Mouse (Mus musculus): ENCODE measurements around the gene Chd6. TPM values are rescaled to one million over a fixed set of nuclear protein-coding genes. Genes with fewer than 3 reads are reported as not detected.

Chd6 gene
- polyA plus RNA-seq, 1 experiment, result 0.17 TPM

- no peaks in the 10 kb centered on the region for H3K27me3 ChIP-seq (ENCODE audit: control insufficient read depth)
- peaks cover 7% of the 10 kb centered on the region; the same call in 1 of the 2 replicates for H3K9me3 ChIP-seq (ENCODE audit: control insufficient read depth, low read length)
- TF ChIP-seq TAL1 (IDR thresholded peaks at IDR 0.05; ENCODE audit: low read length) (no peak), GATA1 (IDR thresholded peaks at IDR 0.05; ENCODE audit: low read length) (no peak)
- H3K4me3 ChIP-seq (replicated peaks), result no peak overlapping the region
- no peaks in the 10 kb centered on the region for H3K4me1 ChIP-seq (ENCODE audit: control insufficient read depth)
- H3K36me3 ChIP-seq (ENCODE audit: control insufficient read depth), result no peaks in the 10 kb centered on the region
Measured at GRCm38 (mm10) chr2:160932325-160932724, 176.6 kb downstream of the Chd6 start.

- H3K4me3 ChIP-seq (replicated peaks), result no peak overlapping the region
- TF ChIP-seq GATA1 (IDR thresholded peaks at IDR 0.05; ENCODE audit: low read length), result no peak
- peaks cover 7% of the 10 kb centered on the region; the same call in 1 of the 2 replicates for H3K9me3 ChIP-seq (ENCODE audit: control insufficient read depth, low read length)
- no peaks in the 10 kb centered on the region for H3K36me3 ChIP-seq (ENCODE audit: control insufficient read depth)
- H3K27me3 ChIP-seq (ENCODE audit: control insufficient read depth), result no peaks in the 10 kb centered on the region
- no peaks in the 10 kb centered on the region for H3K4me1 ChIP-seq (ENCODE audit: control insufficient read depth)
Measured at GRCm38 (mm10) chr2:160931378-160931777, 177.5 kb downstream of the Chd6 start.

GRCm38 (mm10) chr2:160925203-160925602 lies 183.7 kb downstream of the Chd6 start:
- no peak for TF ChIP-seq GATA1 (IDR thresholded peaks at IDR 0.05; ENCODE audit: low read length)
- TF ChIP-seq TAL1 (IDR thresholded peaks at IDR 0.05; ENCODE audit: low read length), result no peak
- Histone ChIP-seq H3K27me3 (ENCODE audit: control insufficient read depth) (no peaks in the 10 kb centered on the region), H3K4me1 (ENCODE audit: control insufficient read depth) (no peaks in the 10 kb centered on the region), H3K36me3 (ENCODE audit: control insufficient read depth) (no peaks in the 10 kb centered on the region), H3K4me3 (replicated peaks) (no peak overlapping the region), H3K9me3 (ENCODE audit: control insufficient read depth, low read length) (no peaks in the 10 kb centered on the region)

- H3K4me1 ChIP-seq (ENCODE audit: control insufficient read depth), result no peaks in the 10 kb centered on the region
- no peaks in the 10 kb centered on the region for H3K9me3 ChIP-seq (ENCODE audit: control insufficient read depth, low read length)
- H3K4me3 ChIP-seq (replicated peaks), result no peak overlapping the region
- H3K36me3 ChIP-seq (ENCODE audit: control insufficient read depth), result no peaks in the 10 kb centered on the region
- H3K27me3 ChIP-seq (ENCODE audit: control insufficient read depth), result no peaks in the 10 kb centered on the region
- TF ChIP-seq TAL1 (IDR thresholded peaks at IDR 0.05; ENCODE audit: low read length) (no peak), GATA1 (IDR thresholded peaks at IDR 0.05; ENCODE audit: low read length) (no peak)
Measured at GRCm38 (mm10) chr2:160921285-160921684, 187.6 kb downstream of the Chd6 start.

- no peaks in the 10 kb centered on the region for H3K4me1 ChIP-seq (ENCODE audit: control insufficient read depth)
- H3K36me3 ChIP-seq (ENCODE audit: control insufficient read depth), result no peaks in the 10 kb centered on the region
- no peaks in the 10 kb centered on the region; the same call in 1 of the 2 replicates for H3K27me3 ChIP-seq (ENCODE audit: control insufficient read depth)
- no peak overlapping the region for H3K4me3 ChIP-seq (replicated peaks)
- TF ChIP-seq GATA1 (IDR thresholded peaks at IDR 0.05; ENCODE audit: low read length) (no peak), TAL1 (IDR thresholded peaks at IDR 0.05; ENCODE audit: low read length) (no peak)
- H3K9me3 ChIP-seq (ENCODE audit: control insufficient read depth, low read length), result no peaks in the 10 kb centered on the region
Measured at GRCm38 (mm10) chr2:160918930-160919215, 190.0 kb downstream of the Chd6 start.

- no peak overlapping the region for H3K4me3 ChIP-seq (replicated peaks)
- H3K27me3 ChIP-seq (ENCODE audit: control insufficient read depth), result peaks cover 5% of the 10 kb centered on the region
- no peaks in the 10 kb centered on the region for H3K9me3 ChIP-seq (ENCODE audit: control insufficient read depth, low read length)
- no peak for TF ChIP-seq GATA1 (IDR thresholded peaks at IDR 0.05; ENCODE audit: low read length)
- TF ChIP-seq TAL1 (IDR thresholded peaks at IDR 0.05; ENCODE audit: low read length), result no peak
- H3K4me1 ChIP-seq (ENCODE audit: control insufficient read depth), result no peaks in the 10 kb centered on the region
- no peaks in the 10 kb centered on the region for H3K36me3 ChIP-seq (ENCODE audit: control insufficient read depth)
Measured at GRCm38 (mm10) chr2:160918154-160918929, 190.5 kb downstream of the Chd6 start.

- Histone ChIP-seq H3K4me1 (ENCODE audit: control insufficient read depth) (no peaks in the 10 kb centered on the region), H3K36me3 (ENCODE audit: control insufficient read depth) (no peaks in the 10 kb centered on the region), H3K9me3 (ENCODE audit: control insufficient read depth, low read length) (no peaks in the 10 kb centered on the region), H3K27me3 (ENCODE audit: control insufficient read depth) (peaks cover 15% of the 10 kb centered on the region), H3K4me3 (replicated peaks) (no peak overlapping the region)
- TF ChIP-seq GATA1 (IDR thresholded peaks at IDR 0.05; ENCODE audit: low read length), result no peak
- TF ChIP-seq TAL1 (IDR thresholded peaks at IDR 0.05; ENCODE audit: low read length), result no peak
Measured at GRCm38 (mm10) chr2:160917313-160917712, 191.6 kb downstream of the Chd6 start.

- no peaks in the 10 kb centered on the region for H3K9me3 ChIP-seq (ENCODE audit: control insufficient read depth, low read length)
- TF ChIP-seq GATA1 (IDR thresholded peaks at IDR 0.05; ENCODE audit: low read length) (no peak), TAL1 (IDR thresholded peaks at IDR 0.05; ENCODE audit: low read length) (no peak)
- H3K4me3 ChIP-seq (replicated peaks), result no peak overlapping the region
- H3K27me3 ChIP-seq (ENCODE audit: control insufficient read depth), result peaks cover 21% of the 10 kb centered on the region
- no peaks in the 10 kb centered on the region for H3K36me3 ChIP-seq (ENCODE audit: control insufficient read depth)
- H3K4me1 ChIP-seq (ENCODE audit: control insufficient read depth), result no peaks in the 10 kb centered on the region
Measured at GRCm38 (mm10) chr2:160916714-160917113, 192.2 kb downstream of the Chd6 start.

- H3K36me3 ChIP-seq (ENCODE audit: control insufficient read depth), result no peaks in the 10 kb centered on the region
- H3K9me3 ChIP-seq (ENCODE audit: control insufficient read depth, low read length), result no peaks in the 10 kb centered on the region
- H3K27me3 ChIP-seq (ENCODE audit: control insufficient read depth), result peaks cover 28% of the 10 kb centered on the region
- H3K4me3 ChIP-seq (replicated peaks), result no peak overlapping the region
- no peak for TF ChIP-seq TAL1 (IDR thresholded peaks at IDR 0.05; ENCODE audit: low read length)
- no peak for TF ChIP-seq GATA1 (IDR thresholded peaks at IDR 0.05; ENCODE audit: low read length)
- H3K4me1 ChIP-seq (ENCODE audit: control insufficient read depth), result no peaks in the 10 kb centered on the region
Measured at GRCm38 (mm10) chr2:160915821-160916610, 192.9 kb downstream of the Chd6 start.

All from erythroblast, embryonic 14.5 days (primary cell).